Mouse (Mus musculus) G1E (cell line): ENCODE data around the gene Krtap19-5. TPM values are rescaled to one million over a fixed set of nuclear protein-coding genes. Genes with fewer than 3 reads are reported as not detected.

ENCODE experiments used
- ATAC-seq: 2 replicates; pipeline ENCODE4 v1.8.0; 2016; ENCODE audit warnings: mild to moderate bottlenecking; ENCODE audit not compliant: insufficient number of reproducible peaks, poor library complexity, low FRiP score, severe bottlenecking; ENCODE audit errors: extremely low read depth
- DNase-seq: peaks from one replicate; pipeline ENCODE4 v3.0.0; 2012; ENCODE audit warnings: low spot score
- H3K27me3 ChIP-seq: 2 replicates; pipeline ENCODE4 v1.6.1; 2012; ENCODE audit warnings: mild to moderate bottlenecking, low read length, inconsistent platforms; ENCODE audit not compliant: insufficient read depth
- H3K36me3 ChIP-seq: replicated peaks from 2 replicates; pipeline ENCODE3; 2012; ENCODE audit warnings: mild to moderate bottlenecking, inconsistent platforms
- H3K4me1 ChIP-seq: 2 replicates; pipeline ENCODE4 v1.6.1; 2012; ENCODE audit warnings: low read depth, low read length, inconsistent platforms, mixed read lengths; ENCODE audit not compliant: insufficient read depth
- H3K4me3 ChIP-seq: 2 replicates; pipeline ENCODE4 v1.5.1; 2012; ENCODE audit warnings: low read depth, mild to moderate bottlenecking, inconsistent platforms, low read length, moderate library complexity, mixed read lengths
- H3K9me3 ChIP-seq: replicated peaks from 2 replicates; pipeline ENCODE4 v1.6.1; 2012; ENCODE audit warnings: inconsistent platforms
- CTCF ChIP-seq: IDR thresholded peaks from 2 replicates; pipeline ENCODE4 v1.5.1; 2012; ENCODE audit warnings: low read depth, low read length, inconsistent platforms, mixed read lengths
- GATA1 ChIP-seq: IDR thresholded peaks from 2 replicates; pipeline ENCODE4 v1.6.1; 2012; ENCODE audit warnings: borderline replicate concordance, low read length, inconsistent platforms, mixed read lengths
- GATA2 ChIP-seq: IDR thresholded peaks from 2 replicates; pipeline ENCODE4 v1.6.1; 2012; ENCODE audit warnings: low read depth, low read length, inconsistent platforms, borderline replicate concordance
- POLR2AphosphoS5 ChIP-seq: IDR thresholded peaks from 2 replicates; pipeline ENCODE4 v1.6.1; 2012; ENCODE audit warnings: low read depth, low read length, inconsistent platforms; ENCODE audit not compliant: insufficient replicate concordance
- TAL1 ChIP-seq: conservative IDR thresholded peaks from 2 replicates; pipeline ENCODE4 v1.6.1; 2012; ENCODE audit warnings: low read depth, low read length, inconsistent platforms, mixed read lengths
- polyA plus RNA-seq: library from polyadenylated mRNA; stranded (reverse); fragments of >175 nt; gene quantifications from 2 replicates; pipeline ENCODE4 v1.2.3, GENCODE M21; 2012
- total RNA-seq, 2 experiments: library from RNA; stranded (forward) in 1 of 2; stranded (reverse) in 1 of 2; fragments of 200-1000 nt in 1 of 2; fragments of >200 nt in 1 of 2; fragmentation: Nextera tagmentation in 1 of 2; gene quantifications; 2 replicates each; pipeline ENCODE4 v1.2.3; 2014 to 2017

The Krtap19-5 gene
- total RNA-seq (2014; fragmentation: Nextera tagmentation) (not detected in 2 replicates), total RNA-seq (2017) (not detected in 2 replicates), polyA plus RNA-seq (not detected in 2 replicates)

DNA sequence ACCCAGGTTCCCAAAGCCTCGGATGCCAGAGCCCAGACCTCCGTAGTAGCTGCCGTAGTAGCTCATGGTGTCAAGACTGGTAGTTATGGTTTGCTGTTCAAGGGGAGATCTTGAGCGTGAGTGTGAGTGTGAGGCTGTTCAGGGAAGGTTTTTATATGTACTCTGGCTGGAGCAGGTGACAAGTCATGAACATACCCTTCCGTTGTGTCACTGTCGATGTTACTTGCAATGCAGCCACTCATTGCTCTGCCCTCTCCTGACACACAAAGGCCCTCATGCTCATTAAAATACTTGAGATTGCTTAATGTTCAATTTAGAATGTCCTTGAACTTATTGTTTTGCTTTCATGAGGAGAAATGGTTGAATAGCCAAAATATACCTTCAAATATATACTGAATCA is at the start of gene Krtap19-5:
Krtap19-5 (minus strand) TSS at position 101 of the 400 bp plus-strand sequence.
- ATAC-seq (no peak), DNase-seq (no peak)
- Histone ChIP-seq H3K4me3 (no peak within 1 kb of the TSS), H3K27me3 (no peaks in the 10 kb centered on the region), H3K4me1 (no peaks in the 10 kb centered on the region), H3K9me3 (peaks cover 14% of the 10 kb centered on the region), H3K36me3 (no peaks in the 10 kb centered on the region)
- TF ChIP-seq POLR2AphosphoS5 = no peak
- TF ChIP-seq CTCF = no peak
- TF ChIP-seq TAL1 = no peak
- TF ChIP-seq GATA2 = no peak
- no peak for TF ChIP-seq GATA1

DNA sequence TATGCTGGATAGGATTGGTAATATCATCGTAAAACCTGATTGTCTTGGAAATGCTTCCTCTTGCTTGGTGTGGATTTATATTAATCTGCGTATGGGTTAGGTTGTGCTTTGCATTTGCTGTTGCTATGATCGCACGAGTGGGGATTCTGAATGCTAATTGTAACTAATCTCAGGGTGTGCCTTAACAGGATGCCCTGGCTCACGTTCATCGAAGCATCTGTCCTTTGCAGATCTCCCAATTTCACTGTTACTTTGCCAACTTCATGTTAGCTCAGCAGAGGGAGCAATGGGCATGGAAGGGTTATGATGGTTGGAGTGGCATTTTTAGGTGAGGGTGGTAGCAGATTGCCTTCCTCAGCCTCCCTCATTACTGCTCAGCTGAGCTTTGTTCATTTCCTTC is 44.8 kb upstream of the Krtap19-5 start:
- Histone ChIP-seq H3K36me3 (no peaks in the 10 kb centered on the region), H3K4me3 (no peak overlapping the region), H3K4me1 (no peaks in the 10 kb centered on the region), H3K9me3 (peaks cover 4% of the 10 kb centered on the region), H3K27me3 (no peaks in the 10 kb centered on the region)
- TF ChIP-seq POLR2AphosphoS5 = no peak
- no peak for TF ChIP-seq TAL1
- no peak for TF ChIP-seq GATA1
- no peak for TF ChIP-seq CTCF
- no peak for TF ChIP-seq GATA2
- DNase-seq = no peak
- ATAC-seq = no peak

DNA sequence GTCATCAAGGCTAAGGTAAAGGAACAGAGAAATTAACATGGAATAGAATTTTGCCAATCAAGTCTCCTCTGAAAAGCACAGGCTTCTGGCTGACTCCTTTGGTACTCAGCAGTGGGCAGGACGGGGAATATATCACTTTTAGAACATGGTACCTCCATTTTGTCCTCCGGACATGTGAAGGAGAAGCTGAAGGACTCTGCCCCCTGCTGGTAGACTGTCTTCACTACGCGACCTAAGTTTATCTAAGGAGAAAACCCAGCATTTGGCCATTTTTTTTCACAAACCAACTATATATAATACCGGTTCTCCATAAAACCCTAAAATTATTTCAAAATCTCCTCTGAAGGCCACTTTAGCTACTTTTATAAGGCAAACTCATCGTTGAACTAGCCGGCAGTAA is 42.0 kb upstream of the Krtap19-5 start:
- no peak overlapping the region for H3K4me3 ChIP-seq
- no peak for TF ChIP-seq CTCF
- no peak for TF ChIP-seq GATA1
- TF ChIP-seq POLR2AphosphoS5 = no peak
- no peak for TF ChIP-seq GATA2
- TF ChIP-seq TAL1 = no peak
- peaks cover 4% of the 10 kb centered on the region for H3K9me3 ChIP-seq
- no peaks in the 10 kb centered on the region for H3K36me3 ChIP-seq
- no peaks in the 10 kb centered on the region for H3K4me1 ChIP-seq
- no peak for ATAC-seq
- H3K27me3 ChIP-seq = no peaks in the 10 kb centered on the region
- DNase-seq = no peak

DNA sequence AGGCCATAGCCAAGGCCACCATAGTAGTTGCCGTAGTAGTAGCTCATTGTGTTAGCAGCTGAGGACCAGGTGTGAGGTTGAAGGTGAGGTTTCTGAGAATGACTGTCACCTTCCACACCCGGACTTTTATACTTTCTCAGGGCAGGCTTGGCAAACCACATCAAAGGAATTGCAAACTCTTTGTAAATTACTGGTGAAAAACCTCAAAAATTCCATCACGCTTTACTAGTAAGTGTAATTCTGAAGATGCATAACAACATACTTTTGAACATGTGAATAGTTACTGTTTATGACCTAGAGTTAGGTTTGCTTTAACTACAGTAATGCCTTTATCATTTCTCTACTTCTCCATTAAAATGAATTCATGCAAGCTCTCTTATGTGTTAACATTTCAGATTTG is 35.9 kb upstream of the Krtap19-5 start, which contains the start of gene Krtap19-9b:
Krtap19-9b (minus strand) TSS at position 101 of the 400 bp plus-strand sequence.
- Histone ChIP-seq H3K27me3 (no peaks in the 10 kb centered on the region), H3K9me3 (peaks cover 11% of the 10 kb centered on the region), H3K4me3 (no peak within 1 kb of the TSS), H3K4me1 (no peaks in the 10 kb centered on the region), H3K36me3 (no peaks in the 10 kb centered on the region)
- ATAC-seq (no peak), DNase-seq (no peak)
- TF ChIP-seq GATA2 (no peak), CTCF (no peak), TAL1 (no peak), GATA1 (no peak), POLR2AphosphoS5 (no peak)

DNA sequence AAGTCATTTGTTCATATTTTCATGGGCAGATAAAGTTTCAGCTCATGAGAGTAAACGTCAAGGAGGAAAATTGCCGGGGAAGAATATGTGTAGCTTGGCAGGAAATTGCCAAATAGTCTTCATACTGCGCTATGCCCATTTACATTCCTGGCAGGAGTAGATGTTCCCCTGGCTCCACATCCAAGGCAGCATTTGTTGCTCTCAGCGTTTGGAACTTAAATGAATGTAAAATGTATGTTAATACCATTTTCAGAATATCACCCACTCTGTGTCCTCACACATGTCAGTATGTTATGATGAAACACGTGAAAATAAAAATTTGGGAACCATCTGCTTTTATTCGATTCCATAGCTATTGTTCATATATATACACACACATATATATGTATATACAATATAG is 9.4 kb downstream of the Krtap19-5 start:
- H3K9me3 ChIP-seq = peaks cover 3% of the 10 kb centered on the region
- ATAC-seq = no peak
- H3K4me1 ChIP-seq = no peaks in the 10 kb centered on the region
- H3K4me3 ChIP-seq = no peak overlapping the region
- no peaks in the 10 kb centered on the region for H3K27me3 ChIP-seq
- H3K36me3 ChIP-seq = no peaks in the 10 kb centered on the region
- DNase-seq = no peak
- no peak for TF ChIP-seq POLR2AphosphoS5
- no peak for TF ChIP-seq GATA2
- no peak for TF ChIP-seq CTCF
- TF ChIP-seq TAL1 = no peak
- no peak for TF ChIP-seq GATA1

DNA sequence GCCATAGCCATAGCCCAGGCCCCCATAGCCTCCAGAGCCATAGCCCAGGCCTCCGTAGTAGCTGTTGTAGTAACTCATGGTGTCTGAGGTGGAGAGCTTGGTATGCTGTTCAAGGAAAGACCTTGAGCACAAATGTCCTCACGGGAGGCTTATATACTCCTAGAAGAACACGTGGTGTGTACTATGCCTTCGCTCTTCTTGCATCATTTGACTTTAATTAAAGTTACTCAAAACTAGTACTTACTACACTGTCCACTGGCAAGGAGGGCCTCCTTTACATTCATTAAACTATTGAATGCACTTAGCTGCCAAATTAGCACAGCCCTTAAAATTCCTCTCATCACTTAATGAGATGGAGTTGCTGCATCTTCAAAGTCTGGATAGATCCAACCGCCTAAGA is 11.3 kb downstream of the Krtap19-5 start, which contains the start of gene Krtap19-4:
Krtap19-4 (minus strand) TSS at position 101 of the 400 bp plus-strand sequence.
- TF ChIP-seq GATA2 (no peak), CTCF (no peak), POLR2AphosphoS5 (no peak), GATA1 (no peak)
- DNase-seq (no peak), ATAC-seq (no peak)
- Histone ChIP-seq H3K36me3 (no peaks in the 10 kb centered on the region), H3K9me3 (peaks cover 6% of the 10 kb centered on the region), H3K27me3 (no peaks in the 10 kb centered on the region), H3K4me3 (no peak within 1 kb of the TSS), H3K4me1 (no peaks in the 10 kb centered on the region)

DNA sequence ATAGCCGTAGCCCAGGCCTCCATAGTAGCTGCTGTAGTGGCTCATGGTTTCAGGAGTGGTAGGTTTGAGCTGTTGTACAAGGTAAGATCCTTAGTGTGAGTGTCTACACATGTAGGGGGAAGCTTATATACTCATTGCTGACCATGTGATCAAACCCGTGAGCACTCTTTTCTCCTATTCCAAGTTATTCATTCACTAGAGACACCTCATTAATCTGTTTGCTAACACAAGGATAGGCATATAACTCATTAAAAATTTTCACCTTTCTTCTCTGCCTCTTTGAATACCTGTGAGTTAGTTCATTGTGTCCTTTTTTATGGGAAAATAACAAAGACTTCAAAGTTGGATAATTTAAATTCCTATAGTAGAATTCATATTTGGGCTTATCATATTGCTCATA is 18.3 kb downstream of the Krtap19-5 start, which contains the start of gene Krtap19-3:
Krtap19-3 (minus strand) TSS at position 101 of the 400 bp plus-strand sequence.
- Histone ChIP-seq H3K36me3 (no peaks in the 10 kb centered on the region), H3K27me3 (no peaks in the 10 kb centered on the region), H3K4me1 (no peaks in the 10 kb centered on the region), H3K4me3 (no peak within 1 kb of the TSS), H3K9me3 (peaks cover 3% of the 10 kb centered on the region)
- TF ChIP-seq TAL1 = no peak
- TF ChIP-seq GATA1 = no peak
- no peak for TF ChIP-seq GATA2
- no peak for ATAC-seq
- DNase-seq = no peak
